Mouse (Mus musculus): ENCODE measurements around the gene Ruvbl2.

DNA sequence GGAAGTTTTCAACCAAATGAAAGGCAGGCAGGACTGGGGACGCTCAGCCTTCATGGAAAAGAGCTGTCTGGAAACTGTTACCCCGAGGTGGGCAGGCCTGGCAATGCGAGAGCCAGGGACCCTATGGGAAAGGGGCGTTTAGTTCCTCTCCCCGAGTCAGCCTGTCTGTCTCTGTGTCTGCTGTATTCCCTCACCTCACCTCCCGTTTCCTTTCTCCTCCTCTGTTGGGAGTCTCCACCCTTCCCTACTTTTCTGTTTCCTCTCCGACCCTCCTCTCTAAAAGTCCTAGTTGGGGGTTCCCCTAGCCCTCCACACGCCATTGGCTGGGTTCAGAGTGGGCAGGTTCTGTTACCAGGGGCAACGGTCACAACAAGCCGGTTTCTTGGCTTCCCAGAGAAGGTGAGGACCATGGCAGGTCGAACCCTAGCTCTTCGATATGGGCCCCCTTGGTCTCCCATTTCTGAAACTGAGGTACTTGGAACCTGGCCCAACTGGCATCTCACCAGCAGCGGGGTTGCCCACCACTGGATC is 19.9 kb downstream of the Ruvbl2 start:
- TF ChIP-seq CHD2 (IDR thresholded peaks at IDR 0.05; ENCODE audit: low read depth, low read length) (no peak), HCFC1 (IDR thresholded peaks at IDR 0.05; ENCODE audit: borderline replicate concordance, insufficient read depth, low read length) (no peak), ZNF384 (IDR thresholded peaks at IDR 0.05; ENCODE audit: low read depth, low read length) (no peak), MAFK (IDR thresholded peaks at IDR 0.05; ENCODE audit: insufficient read depth, low read depth, low read length) (no peak), ZC3H11A (IDR thresholded peaks at IDR 0.05; ENCODE audit: borderline replicate concordance, low read depth, low read length) (no peak)
